Mouse (Mus musculus): ENCODE measurements around the gene Sgsm2.

GRCm38 (mm10) chr11:74804081-74804627 lies 92.7 kb downstream of the Sgsm2 start:
- TF ChIP-seq GATA1 (IDR thresholded peaks at IDR 0.05; ENCODE audit: low read length) (no peak), TAL1 (IDR thresholded peaks at IDR 0.05; ENCODE audit: low read length) (no peak)

Measured in erythroblast, embryonic 14.5 days (primary cell).